Mouse (Mus musculus) neural tube, embryonic 14.5 days (tissue): ENCODE measurements around the gene Etv6. TPM values are rescaled to one million over a fixed set of nuclear protein-coding genes. Genes with fewer than 3 reads are reported as not detected.

ENCODE experiments used
- ATAC-seq: fragments of 200-750 bp; cut with Nextera tagmentation; 2 replicates; pipeline ENCODE4 v1.8.0; 2017; ENCODE audit warnings: low read depth, mild to moderate bottlenecking, moderate TSS enrichment, moderate library complexity
- H3K27ac ChIP-seq: fragments of 300-500 bp; sonication (generic); 2 replicates; pipeline ENCODE4 v1.5.1; 2014; ENCODE audit warnings: low read depth, mild to moderate bottlenecking, control low read depth, low read length, moderate library complexity, mixed read lengths
- H3K27me3 ChIP-seq: fragments of 300-500 bp; sonication (generic); 2 replicates; pipeline ENCODE4 v1.6.1; 2014; ENCODE audit warnings: low read length; ENCODE audit not compliant: control insufficient read depth, insufficient read depth
- H3K36me3 ChIP-seq: fragments of 300-500 bp; sonication (generic); 2 replicates; pipeline ENCODE4 v1.6.1; 2014; ENCODE audit warnings: low read length, mixed read lengths; ENCODE audit not compliant: control insufficient read depth, insufficient read depth
- H3K4me1 ChIP-seq: fragments of 300-500 bp; sonication (generic); 2 replicates; pipeline ENCODE4 v1.6.1; 2014; ENCODE audit warnings: low read length; ENCODE audit not compliant: control insufficient read depth, insufficient read depth
- H3K4me2 ChIP-seq: fragments of 300-500 bp; sonication (generic); 2 replicates; pipeline ENCODE4 v1.6.1; 2014; ENCODE audit warnings: mild to moderate bottlenecking, low read depth, low read length, control low read depth
- H3K4me3 ChIP-seq: fragments of 300-500 bp; sonication (generic); 2 replicates; pipeline ENCODE4 v1.5.1; 2014; ENCODE audit warnings: low read depth, low read length, control low read depth, mixed read lengths
- H3K9ac ChIP-seq: fragments of 300-500 bp; sonication (generic); replicated peaks from 2 replicates; pipeline ENCODE4 v1.6.1; 2014; ENCODE audit warnings: low read depth, mild to moderate bottlenecking, control low read depth, low read length, mixed read lengths
- H3K9me3 ChIP-seq: fragments of 300-500 bp; sonication (generic); 2 replicates; pipeline ENCODE4 v1.6.1; 2016; ENCODE audit warnings: low read length; ENCODE audit not compliant: control insufficient read depth
- WGBS: fragments of 180-500 bp; shearing (Covaris S2); extraction: QIAGEN DNeasy Blood & Tissue Kit; methylation state at CpG from one replicate; pipeline ENCODE4 v1.1.7; 2014; 5-methylcytosine and 5-hydroxymethylcytosine counted together
- polyA plus RNA-seq: library from polyadenylated mRNA; unstranded; fragments of >200 nt; fragmentation: Nextera tagmentation; extraction: Ambion mirVana; gene quantifications from 2 replicates; pipeline ENCODE4 v1.2.1, GENCODE M21; 2014

Gene Etv6
- polyA plus RNA-seq, 1 experiment from 2014 or later = 5.8 TPM

DNA sequence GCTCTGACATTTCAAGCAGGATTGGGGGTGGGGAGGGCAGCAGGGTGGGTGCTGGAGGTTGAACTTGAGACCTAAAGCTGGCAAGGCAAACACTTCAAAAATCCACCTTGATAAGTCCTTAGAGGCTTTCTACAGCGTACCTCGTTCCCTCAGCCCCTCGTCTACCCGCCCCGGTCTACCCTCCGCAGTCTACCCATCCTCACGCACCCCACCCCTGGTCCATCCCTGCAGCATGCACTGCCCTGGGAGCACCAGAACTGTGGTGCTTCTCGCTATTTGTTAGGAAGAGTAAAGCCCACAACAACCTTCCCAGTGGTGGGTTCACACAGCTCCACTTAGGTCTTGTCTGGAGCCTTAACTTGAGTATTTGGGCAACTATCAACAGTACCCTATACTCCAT is 277.1 kb downstream of the Etv6 start:
- H3K27me3 ChIP-seq = no peaks in the 10 kb centered on the region
- H3K36me3 ChIP-seq = no peaks in the 10 kb centered on the region
- no peaks in the 10 kb centered on the region for H3K9me3 ChIP-seq
- no peak overlapping the region for H3K9ac ChIP-seq
- ATAC-seq = no peak
- H3K27ac ChIP-seq = no peak overlapping the region
- no peak overlapping the region for H3K4me2 ChIP-seq
- no peaks in the 10 kb centered on the region for H3K4me1 ChIP-seq
- 92% methylated on average over 8 of the region's 8 CpGs for WGBS
- H3K4me3 ChIP-seq = no peak overlapping the region

- no peak for ATAC-seq
- Histone ChIP-seq H3K9ac (no peak overlapping the region), H3K4me3 (no peak overlapping the region), H3K9me3 (no peaks in the 10 kb centered on the region), H3K4me2 (no peak overlapping the region), H3K36me3 (no peaks in the 10 kb centered on the region), H3K27ac (no peak overlapping the region), H3K4me1 (no peaks in the 10 kb centered on the region), H3K27me3 (no peaks in the 10 kb centered on the region)
- WGBS = 92% methylated on average over 13 of the region's 13 CpGs
These were observed 281.9 kb downstream of the Etv6 start for GRCm38 (mm10) chr6:134317371-134317770.

Other genes starting within 250 kb of the Etv6 start
- gene Kap, start 181.9 kb upstream of the Etv6 start, polyA plus RNA-seq = not detected in 2 replicates